Mouse (Mus musculus): ENCODE results near the gene Tet3. TPM values are rescaled to one million over a fixed set of nuclear protein-coding genes. Genes with fewer than 3 reads are reported as not detected.

Tet3 gene
- polyA plus RNA-seq, 1 experiment from 2014 or later = 60.9 TPM

GRCm38 (mm10) chr6:83496753-83497710, 38.1 kb upstream of the Tet3 start:
- H3K9me3 ChIP-seq (ENCODE audit: control insufficient read depth, low read length) = no peaks in the 10 kb centered on the region
- no peak overlapping the region for H3K4me2 ChIP-seq (ENCODE audit: low read length)
- H3K27ac ChIP-seq (ENCODE audit: low read length) = no peak overlapping the region
- peaks cover 6% of the 10 kb centered on the region; the same call in 1 of the 2 replicates for H3K36me3 ChIP-seq (ENCODE audit: control insufficient read depth, insufficient read depth)
- no peak overlapping the region for H3K4me3 ChIP-seq (replicated peaks; ENCODE audit: low read length)
- H3K27me3 ChIP-seq (replicated peaks; ENCODE audit: control insufficient read depth, insufficient read depth, low read length) = no peaks in the 10 kb centered on the region
- 81% methylated on average over 22 of the region's 22 CpGs for WGBS
- no peak for ATAC-seq
- no peak overlapping the region for H3K9ac ChIP-seq (replicated peaks; ENCODE audit: low read depth, low read length)
- H3K4me1 ChIP-seq (replicated peaks; ENCODE audit: control insufficient read depth, insufficient read depth, low read length) = peaks cover 3% of the 10 kb centered on the region; the same call in 1 of the 2 replicates

GRCm38 (mm10) chr6:83496009-83496752, 37.3 kb upstream of the Tet3 start:
- Histone ChIP-seq H3K36me3 (ENCODE audit: control insufficient read depth, insufficient read depth) (peaks cover 6% of the 10 kb centered on the region; the same call in 1 of the 2 replicates), H3K27ac (ENCODE audit: low read length) (no peak overlapping the region), H3K4me1 (replicated peaks; ENCODE audit: control insufficient read depth, insufficient read depth, low read length) (peaks cover 3% of the 10 kb centered on the region; the same call in 1 of the 2 replicates), H3K9ac (replicated peaks; ENCODE audit: low read depth, low read length) (no peak overlapping the region), H3K4me2 (ENCODE audit: low read length) (no peak overlapping the region), H3K4me3 (replicated peaks; ENCODE audit: low read length) (no peak overlapping the region), H3K27me3 (replicated peaks; ENCODE audit: control insufficient read depth, insufficient read depth, low read length) (no peaks in the 10 kb centered on the region), H3K9me3 (ENCODE audit: control insufficient read depth, low read length) (no peaks in the 10 kb centered on the region)
- ATAC-seq = no peak
- WGBS = 80% methylated on average over 9 of the region's 9 CpGs

- H3K4me1 ChIP-seq (replicated peaks; ENCODE audit: control insufficient read depth, insufficient read depth, low read length) = peaks cover 3% of the 10 kb centered on the region; the same call in 1 of the 2 replicates
- H3K9me3 ChIP-seq (ENCODE audit: control insufficient read depth, low read length) = no peaks in the 10 kb centered on the region
- no peak for ATAC-seq
- H3K4me3 ChIP-seq (replicated peaks; ENCODE audit: low read length) = no peak overlapping the region
- no peak overlapping the region for H3K4me2 ChIP-seq (ENCODE audit: low read length)
- H3K27ac ChIP-seq (ENCODE audit: low read length) = no peak overlapping the region
- no peaks in the 10 kb centered on the region for H3K27me3 ChIP-seq (replicated peaks; ENCODE audit: control insufficient read depth, insufficient read depth, low read length)
- no peak overlapping the region for H3K9ac ChIP-seq (replicated peaks; ENCODE audit: low read depth, low read length)
- H3K36me3 ChIP-seq (ENCODE audit: control insufficient read depth, insufficient read depth) = peaks cover 24% of the 10 kb centered on the region
- 86% methylated on average over 4 of the region's 4 CpGs for WGBS
Measured at GRCm38 (mm10) chr6:83490622-83491021, 31.7 kb upstream of the Tet3 start.

- no peak for ATAC-seq
- H3K4me3 ChIP-seq (replicated peaks; ENCODE audit: low read length) = no peak overlapping the region
- H3K9me3 ChIP-seq (ENCODE audit: control insufficient read depth, low read length) = no peaks in the 10 kb centered on the region
- no peak overlapping the region for H3K9ac ChIP-seq (replicated peaks; ENCODE audit: low read depth, low read length)
- WGBS = 84% methylated on average over 5 of the region's 5 CpGs
- peaks cover 21% of the 10 kb centered on the region for H3K36me3 ChIP-seq (ENCODE audit: control insufficient read depth, insufficient read depth)
- no peak overlapping the region for H3K27ac ChIP-seq (ENCODE audit: low read length)
- H3K4me2 ChIP-seq (ENCODE audit: low read length) = no peak overlapping the region
- peaks cover 4% of the 10 kb centered on the region; the same call in 1 of the 2 replicates for H3K4me1 ChIP-seq (replicated peaks; ENCODE audit: control insufficient read depth, insufficient read depth, low read length)
- no peaks in the 10 kb centered on the region for H3K27me3 ChIP-seq (replicated peaks; ENCODE audit: control insufficient read depth, insufficient read depth, low read length)
Measured at GRCm38 (mm10) chr6:83488200-83488599, 29.3 kb upstream of the Tet3 start.

- Histone ChIP-seq H3K4me2 (ENCODE audit: low read length) (no peak overlapping the region), H3K36me3 (ENCODE audit: control insufficient read depth, insufficient read depth) (peaks cover 21% of the 10 kb centered on the region), H3K9me3 (ENCODE audit: control insufficient read depth, low read length) (no peaks in the 10 kb centered on the region), H3K27me3 (replicated peaks; ENCODE audit: control insufficient read depth, insufficient read depth, low read length) (no peaks in the 10 kb centered on the region), H3K4me3 (replicated peaks; ENCODE audit: low read length) (no peak overlapping the region), H3K27ac (ENCODE audit: low read length) (no peak overlapping the region), H3K4me1 (replicated peaks; ENCODE audit: control insufficient read depth, insufficient read depth, low read length) (peaks cover 4% of the 10 kb centered on the region; the same call in 1 of the 2 replicates), H3K9ac (replicated peaks; ENCODE audit: low read depth, low read length) (no peak overlapping the region)
- ATAC-seq = no peak
- WGBS = 90% methylated on average over 4 of the region's 4 CpGs
Measured at GRCm38 (mm10) chr6:83487298-83487697, 28.4 kb upstream of the Tet3 start.

- Histone ChIP-seq H3K4me2 (ENCODE audit: low read length) (no peak overlapping the region), H3K4me1 (replicated peaks; ENCODE audit: control insufficient read depth, insufficient read depth, low read length) (peaks cover 4% of the 10 kb centered on the region; the same call in 1 of the 2 replicates), H3K27ac (ENCODE audit: low read length) (no peak overlapping the region; the same call in 1 of the 2 replicates), H3K4me3 (replicated peaks; ENCODE audit: low read length) (no peak overlapping the region), H3K36me3 (ENCODE audit: control insufficient read depth, insufficient read depth) (peaks cover 25% of the 10 kb centered on the region), H3K9ac (replicated peaks; ENCODE audit: low read depth, low read length) (no peak overlapping the region), H3K27me3 (replicated peaks; ENCODE audit: control insufficient read depth, insufficient read depth, low read length) (no peaks in the 10 kb centered on the region), H3K9me3 (ENCODE audit: control insufficient read depth, low read length) (no peaks in the 10 kb centered on the region)
- ATAC-seq = peak; percentile 62; the same call in 1 of the 2 replicates
- 37% methylated on average over 4 of the region's 4 CpGs for WGBS
Measured at GRCm38 (mm10) chr6:83485854-83486253, 27.0 kb upstream of the Tet3 start.

GRCm38 (mm10) chr6:83483776-83484175, 24.9 kb upstream of the Tet3 start:
- no peak overlapping the region for H3K4me2 ChIP-seq (ENCODE audit: low read length)
- peaks cover 4% of the 10 kb centered on the region; the same call in 1 of the 2 replicates for H3K4me1 ChIP-seq (replicated peaks; ENCODE audit: control insufficient read depth, insufficient read depth, low read length)
- no peaks in the 10 kb centered on the region for H3K9me3 ChIP-seq (ENCODE audit: control insufficient read depth, low read length)
- 96% methylated on average over 7 of the region's 7 CpGs for WGBS
- peaks cover 27% of the 10 kb centered on the region; the same call in 1 of the 2 replicates for H3K36me3 ChIP-seq (ENCODE audit: control insufficient read depth, insufficient read depth)
- no peaks in the 10 kb centered on the region for H3K27me3 ChIP-seq (replicated peaks; ENCODE audit: control insufficient read depth, insufficient read depth, low read length)
- ATAC-seq = no peak
- no peak overlapping the region for H3K9ac ChIP-seq (replicated peaks; ENCODE audit: low read depth, low read length)
- no peak overlapping the region for H3K4me3 ChIP-seq (replicated peaks; ENCODE audit: low read length)
- H3K27ac ChIP-seq (ENCODE audit: low read length) = no peak overlapping the region

- Histone ChIP-seq H3K4me3 (replicated peaks; ENCODE audit: low read length) (no peak overlapping the region), H3K9ac (replicated peaks; ENCODE audit: low read depth, low read length) (no peak overlapping the region), H3K9me3 (ENCODE audit: control insufficient read depth, low read length) (no peaks in the 10 kb centered on the region), H3K4me1 (replicated peaks; ENCODE audit: control insufficient read depth, insufficient read depth, low read length) (peaks cover 4% of the 10 kb centered on the region; the same call in 1 of the 2 replicates), H3K4me2 (ENCODE audit: low read length) (no peak overlapping the region), H3K36me3 (ENCODE audit: control insufficient read depth, insufficient read depth) (peaks cover 22% of the 10 kb centered on the region; the same call in 1 of the 2 replicates), H3K27me3 (replicated peaks; ENCODE audit: control insufficient read depth, insufficient read depth, low read length) (no peaks in the 10 kb centered on the region), H3K27ac (ENCODE audit: low read length) (no peak overlapping the region)
- 87% methylated on average over 10 of the region's 10 CpGs for WGBS
- ATAC-seq = no peak
Measured at GRCm38 (mm10) chr6:83482418-83483085, 23.7 kb upstream of the Tet3 start.

Data from forebrain, embryonic 16.5 days (tissue).